Mouse (Mus musculus) urinary bladder, postnatal 10 days (tissue): Measurements from ENCODE around the gene Srp68.

ENCODE experiments used
- DNase-seq: peaks from one replicate; pipeline ENCODE4 v3.0.0; 2022; ENCODE audit warnings: low spot score

The Srp68 gene

GRCm38 (mm10) chr11:116206678-116207077 is 67.3 kb downstream of the Srp68 start:
- no peak for DNase-seq

GRCm38 (mm10) chr11:116203150-116203549 is 70.9 kb downstream of the Srp68 start:
- DNase-seq, result no peak

GRCm38 (mm10) chr11:116201151-116201550 is 72.9 kb downstream of the Srp68 start:
- DNase-seq, result no peak

- peak; percentile 86 for DNase-seq
Measured at GRCm38 (mm10) chr11:116198639-116199531, 75.1 kb downstream of the Srp68 start, which contains the start of the genes Ten1 and Acox1. Gene Ten1 (plus strand): TSS chr11:116198855. Gene Acox1 (minus strand): TSS chr11:116199045.

GRCm38 (mm10) chr11:116198132-116198531 is 75.9 kb downstream of the Srp68 start:
- no peak for DNase-seq

- DNase-seq, result no peak
Measured at GRCm38 (mm10) chr11:116197584-116197906, 76.5 kb downstream of the Srp68 start.

- no peak for DNase-seq
Measured at GRCm38 (mm10) chr11:116196866-116197583, 77.0 kb downstream of the Srp68 start.

GRCm38 (mm10) chr11:116196336-116196735 is 77.7 kb downstream of the Srp68 start:
- no peak for DNase-seq

- no peak for DNase-seq
Measured at GRCm38 (mm10) chr11:116195252-116195651, 78.8 kb downstream of the Srp68 start.
